Mouse (Mus musculus) bone marrow, adult 2 months (tissue): ENCODE measurements around the gene Abhd12b.

Experiments
- CTCF ChIP-seq: fragments of 200-500 bp; IDR thresholded peaks from 2 replicates; pipeline ENCODE4 v1.5.1; 2011; ENCODE audit warnings: low read length, control low read depth; ENCODE audit not compliant: control insufficient read depth, insufficient read depth
- POLR2A ChIP-seq: fragments of 200-500 bp; IDR thresholded peaks from 2 replicates; pipeline ENCODE4 v1.6.1; 2011; ENCODE audit warnings: low read depth, mild to moderate bottlenecking, control low read depth, low read length, borderline replicate concordance; ENCODE audit not compliant: control insufficient read depth

GRCm38 (mm10) chr12:70117146-70117545, 36.8 kb upstream of the Abhd12b start:
- TF ChIP-seq CTCF: no peak
- TF ChIP-seq POLR2A: no peak
